Mouse (Mus musculus) MEL (cell line): Measurements from ENCODE around the gene Usp36.
"Not testable (repeated sequence)": the region's sequence is repeated elsewhere in the genome, so short reads cannot be mapped to it uniquely, and the experiment has no call there.

Experiments
- CTCF ChIP-seq, 3 experiments: IDR thresholded peaks in 2 of 3; conservative IDR thresholded peaks in 1 of 3; 2 replicates each; pipeline ENCODE4 v1.5.1; 2011 to 2012; ENCODE audit warnings: low read length in 3 of 3, low read depth in 2 of 3, mild to moderate bottlenecking in 2 of 3, improper control_type of control experiment in 1 of 3, inconsistent platforms in 1 of 3, mixed read lengths in 1 of 3, moderate library complexity in 1 of 3; ENCODE audit not compliant: control insufficient read depth in 1 of 3, insufficient read depth in 1 of 3, poor library complexity in 1 of 3, severe bottlenecking in 1 of 3
- ELF1 ChIP-seq: IDR thresholded peaks from 2 replicates; pipeline ENCODE4 v1.6.1; 2014; ENCODE audit warnings: low read depth, mild to moderate bottlenecking, inconsistent platforms, low read length, improper control_type of control experiment, moderate library complexity
- GATA1 ChIP-seq: IDR thresholded peaks from 2 replicates; pipeline ENCODE4 v1.6.1; 2011; ENCODE audit warnings: low read depth, low read length, improper control_type of control experiment
- HCFC1 ChIP-seq: IDR thresholded peaks from 2 replicates; pipeline ENCODE4 v1.6.1; 2012; ENCODE audit warnings: low read depth, mild to moderate bottlenecking, inconsistent platforms, low read length, improper control_type of control experiment, moderate library complexity
- MYC ChIP-seq: IDR thresholded peaks from 2 replicates; pipeline ENCODE4 v1.6.1; 2011; ENCODE audit warnings: low read depth, mild to moderate bottlenecking, low read length, improper control_type of control experiment, moderate library complexity
- NELFE ChIP-seq: IDR thresholded peaks from 2 replicates; pipeline ENCODE4 v1.6.1; 2011; ENCODE audit warnings: low read depth, low read length, improper control_type of control experiment
- POLR2A ChIP-seq, 2 experiments: IDR thresholded peaks; 2 replicates each; pipeline ENCODE4 v1.6.1; 2011 to 2012; ENCODE audit warnings: low read length in 2 of 2, mild to moderate bottlenecking in 2 of 2, control low read depth in 1 of 2, improper control_type of control experiment in 1 of 2, low read depth in 1 of 2, moderate library complexity in 1 of 2; ENCODE audit not compliant: control insufficient read depth in 1 of 2, insufficient read depth in 1 of 2, poor library complexity in 1 of 2
- RCOR1 ChIP-seq: IDR thresholded peaks from 2 replicates; pipeline ENCODE4 v1.6.1; 2012; ENCODE audit warnings: low read depth, mild to moderate bottlenecking, inconsistent platforms, low read length, improper control_type of control experiment
- SIN3A ChIP-seq: IDR thresholded peaks from 2 replicates; pipeline ENCODE4 v1.6.1; 2012; ENCODE audit warnings: low read length, improper control_type of control experiment, inconsistent platforms
- UBTF ChIP-seq: IDR thresholded peaks from 2 replicates; pipeline ENCODE4 v1.6.1; 2012; ENCODE audit warnings: low read depth, mild to moderate bottlenecking, inconsistent platforms, low read length, improper control_type of control experiment, moderate library complexity, borderline replicate concordance; ENCODE audit not compliant: insufficient read depth
- USF1 ChIP-seq: IDR thresholded peaks from 2 replicates; pipeline ENCODE4 v1.6.1; 2014; ENCODE audit warnings: low read depth, mild to moderate bottlenecking, inconsistent platforms, low read length, improper control_type of control experiment, moderate library complexity
- ZC3H11A ChIP-seq: IDR thresholded peaks from 2 replicates; pipeline ENCODE4 v1.6.1; 2012; ENCODE audit warnings: low read depth, mild to moderate bottlenecking, inconsistent platforms, low read length, improper control_type of control experiment
- ZKSCAN1 ChIP-seq: IDR thresholded peaks from 2 replicates; pipeline ENCODE4 v1.6.1; 2012; ENCODE audit warnings: low read depth, mild to moderate bottlenecking, inconsistent platforms, low read length, improper control_type of control experiment, moderate library complexity
- ZNF384 ChIP-seq: IDR thresholded peaks from 2 replicates; pipeline ENCODE4 v1.6.1; 2012; ENCODE audit warnings: low read depth, mild to moderate bottlenecking, inconsistent platforms, low read length, improper control_type of control experiment

GRCm38 (mm10) chr11:118307962-118308361, 17.9 kb upstream of the Usp36 start:
- TF ChIP-seq ELF1; CTCF (IDR thresholded peaks at IDR 0.05 in 2 of 3, conservative IDR thresholded peaks at IDR 0.05 in 1 of 3; ENCODE audit: control insufficient read depth in 1 of 3, insufficient read depth in 1 of 3, low read depth in 2 of 3, low read length in 3 of 3, poor library complexity in 1 of 3, severe bottlenecking in 1 of 3); UBTF; HCFC1; ZC3H11A; ZNF384; ZKSCAN1; GATA1; RCOR1; USF1; SIN3A; NELFE; MYC; POLR2A (IDR thresholded peaks at IDR 0.05; ENCODE audit: control insufficient read depth in 1 of 2, insufficient read depth in 1 of 2, low read depth in 1 of 2, low read length in 2 of 2, poor library complexity in 1 of 2): not testable (repeated sequence)
